Mouse (Mus musculus) intestine, embryonic 15.5 days (tissue): Measurements from ENCODE around the gene Setd3. TPM values are rescaled to one million over a fixed set of nuclear protein-coding genes. Genes with fewer than 3 reads are reported as not detected.

Experiments
- ATAC-seq: fragments of 200-750 bp; cut with Nextera tagmentation; 2 replicates; pipeline ENCODE4 v1.8.0; 2017; ENCODE audit warnings: moderate TSS enrichment, moderate library complexity
- H3K27ac ChIP-seq: fragments of 300-500 bp; sonication (generic); 2 replicates; pipeline ENCODE4 v1.5.1; 2015; ENCODE audit warnings: mild to moderate bottlenecking, inconsistent platforms
- H3K27me3 ChIP-seq: fragments of 300-500 bp; sonication (generic); replicated peaks from 2 replicates; pipeline ENCODE4 v1.6.1; 2015; ENCODE audit warnings: inconsistent platforms
- H3K36me3 ChIP-seq: fragments of 300-500 bp; sonication (generic); 2 replicates; pipeline ENCODE4 v1.6.1; 2015; ENCODE audit warnings: inconsistent platforms
- H3K4me1 ChIP-seq: fragments of 300-500 bp; sonication (generic); replicated peaks from 2 replicates; pipeline ENCODE4 v1.6.1; 2015; ENCODE audit warnings: inconsistent platforms
- H3K4me2 ChIP-seq: fragments of 300-500 bp; sonication (generic); replicated peaks from 2 replicates; pipeline ENCODE4 v1.6.1; 2015; ENCODE audit warnings: mild to moderate bottlenecking, inconsistent platforms
- H3K4me3 ChIP-seq: fragments of 300-500 bp; sonication (generic); replicated peaks from 2 replicates; pipeline ENCODE4 v1.5.1; 2015; ENCODE audit warnings: inconsistent platforms
- H3K9ac ChIP-seq: fragments of 300-500 bp; sonication (generic); 2 replicates; pipeline ENCODE4 v1.6.1; 2015; ENCODE audit warnings: inconsistent platforms
- H3K9me3 ChIP-seq: fragments of 300-500 bp; sonication (generic); 2 replicates; pipeline ENCODE4 v1.6.1; 2016; ENCODE audit warnings: inconsistent platforms
- WGBS: fragments of 180-500 bp; shearing (Covaris S2); methylation state at CpG from one replicate; pipeline ENCODE4 v1.1.7; 2015; 5-methylcytosine and 5-hydroxymethylcytosine counted together
- polyA plus RNA-seq: library from polyadenylated mRNA; unstranded; fragments of >200 nt; fragmentation: Nextera tagmentation; extraction: Ambion mirVana; gene quantifications from 2 replicates; pipeline ENCODE4 v1.2.1, GENCODE M21; 2015

The Setd3 gene
- polyA plus RNA-seq = 91.7 and 97.9 TPM in 2 replicates

- H3K27me3 ChIP-seq = no peaks in the 10 kb centered on the region
- H3K4me1 ChIP-seq = peaks cover 18% of the 10 kb centered on the region
- ATAC-seq = no peak
- 0% methylated on average over 4 of the region's 9 CpGs for WGBS
- peak within 1 kb of the TSS; percentile 70 for H3K4me2 ChIP-seq
- peak within 1 kb of the TSS; percentile 82 for H3K9ac ChIP-seq
- H3K9me3 ChIP-seq = no peaks in the 10 kb centered on the region
- H3K4me3 ChIP-seq = peak within 1 kb of the TSS; percentile 75
- 0 out of 2 replicates have a peak, but pooled peaks cover 8% of the 10 kb centered on the region for H3K36me3 ChIP-seq
- peak within 1 kb of the TSS; percentile 89 for H3K27ac ChIP-seq
Measured at GRCm38 (mm10) chr12:108179246-108179320, at the start of gene Setd3. Setd3 (minus strand) TSS chr12:108179314.

- H3K27ac ChIP-seq = no peak overlapping the region
- H3K9ac ChIP-seq = no peak overlapping the region
- H3K9me3 ChIP-seq = no peaks in the 10 kb centered on the region
- no peaks in the 10 kb centered on the region for H3K27me3 ChIP-seq
- WGBS = 80% methylated on average over 16 of the region's 16 CpGs
- H3K4me2 ChIP-seq = no peak overlapping the region
- ATAC-seq = no peak
- H3K4me3 ChIP-seq = no peak overlapping the region
- no peaks in the 10 kb centered on the region for H3K36me3 ChIP-seq
- H3K4me1 ChIP-seq = peaks cover 31% of the 10 kb centered on the region
Measured at GRCm38 (mm10) chr12:108227527-108227926, 48.4 kb upstream of the Setd3 start.

GRCm38 (mm10) chr12:108226941-108227340 is 47.8 kb upstream of the Setd3 start:
- H3K27ac ChIP-seq = no peak overlapping the region
- ATAC-seq = no peak
- H3K27me3 ChIP-seq = no peaks in the 10 kb centered on the region
- no peak overlapping the region for H3K4me3 ChIP-seq
- no peak overlapping the region for H3K4me2 ChIP-seq
- WGBS = 84% methylated on average over 12 of the region's 12 CpGs
- H3K9ac ChIP-seq = no peak overlapping the region
- no peaks in the 10 kb centered on the region for H3K36me3 ChIP-seq
- peaks cover 28% of the 10 kb centered on the region for H3K4me1 ChIP-seq
- H3K9me3 ChIP-seq = no peaks in the 10 kb centered on the region

- peaks cover 26% of the 10 kb centered on the region for H3K4me1 ChIP-seq
Measured at GRCm38 (mm10) chr12:108226216-108226615, 47.1 kb upstream of the Setd3 start.

DNA sequence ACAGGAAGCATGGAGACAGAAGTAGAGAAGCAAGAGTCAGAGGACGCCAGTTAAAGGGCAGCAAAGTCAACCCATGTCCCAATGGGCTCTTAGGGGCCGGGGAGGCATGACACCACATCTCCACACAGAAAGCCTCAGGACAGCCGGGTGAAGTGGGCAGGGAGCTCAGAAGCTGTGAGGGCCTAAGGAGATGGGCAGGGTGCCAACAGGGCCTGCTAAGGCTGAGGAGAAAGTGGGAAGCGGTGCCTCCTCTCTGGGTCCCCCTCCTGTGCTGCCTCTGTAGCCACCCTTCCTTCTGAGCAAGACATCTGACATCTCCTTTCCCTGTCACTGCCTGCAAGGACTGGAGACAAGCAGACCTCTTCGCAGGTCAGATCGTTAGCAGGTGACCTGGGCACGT is 46.7 kb upstream of the Setd3 start:
- Histone ChIP-seq H3K27me3 (no peaks in the 10 kb centered on the region), H3K9me3 (no peaks in the 10 kb centered on the region), H3K9ac (no peak overlapping the region; the same call in 1 of the 2 replicates), H3K4me2 (no peak overlapping the region), H3K4me3 (no peak overlapping the region), H3K4me1 (peaks cover 27% of the 10 kb centered on the region), H3K27ac (no peak overlapping the region), H3K36me3 (no peaks in the 10 kb centered on the region)
- no peak for ATAC-seq
- 79% methylated on average over 7 of the region's 7 CpGs for WGBS

More at GRCm38 (mm10) chr12:108226216-108226615, 47.1 kb upstream of the Setd3 start:
- WGBS = 79% methylated on average over 13 of the region's 13 CpGs
- Histone ChIP-seq H3K36me3 (no peaks in the 10 kb centered on the region), H3K27me3 (no peaks in the 10 kb centered on the region), H3K9me3 (no peaks in the 10 kb centered on the region), H3K4me3 (no peak overlapping the region), H3K27ac (no peak overlapping the region), H3K4me2 (no peak overlapping the region), H3K9ac (no peak overlapping the region)
- no peak for ATAC-seq

DNA sequence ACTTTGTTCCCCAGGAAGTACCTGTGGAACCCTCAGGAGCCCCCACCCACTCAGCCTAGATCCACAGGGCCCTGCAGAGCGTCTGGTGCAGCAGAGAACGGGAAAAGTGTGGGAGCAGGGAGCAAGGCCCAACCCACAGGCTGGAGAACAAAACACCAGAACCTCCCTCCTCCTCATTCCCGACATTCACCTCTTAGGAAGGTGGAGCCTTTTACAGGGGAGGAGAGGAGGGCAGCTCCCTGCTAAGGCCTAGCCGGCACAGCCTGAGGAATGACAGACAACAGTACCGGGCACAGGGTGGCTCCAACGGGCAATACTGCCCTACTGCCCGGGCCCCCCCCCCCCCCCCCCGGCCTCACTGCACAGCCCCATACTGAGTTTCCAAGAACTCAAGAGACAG is 44.2 kb upstream of the Setd3 start:
- peaks cover 49% of the 10 kb centered on the region for H3K4me1 ChIP-seq
- H3K9me3 ChIP-seq = no peaks in the 10 kb centered on the region
- 38% methylated on average over 8 of the region's 8 CpGs for WGBS

DNA sequence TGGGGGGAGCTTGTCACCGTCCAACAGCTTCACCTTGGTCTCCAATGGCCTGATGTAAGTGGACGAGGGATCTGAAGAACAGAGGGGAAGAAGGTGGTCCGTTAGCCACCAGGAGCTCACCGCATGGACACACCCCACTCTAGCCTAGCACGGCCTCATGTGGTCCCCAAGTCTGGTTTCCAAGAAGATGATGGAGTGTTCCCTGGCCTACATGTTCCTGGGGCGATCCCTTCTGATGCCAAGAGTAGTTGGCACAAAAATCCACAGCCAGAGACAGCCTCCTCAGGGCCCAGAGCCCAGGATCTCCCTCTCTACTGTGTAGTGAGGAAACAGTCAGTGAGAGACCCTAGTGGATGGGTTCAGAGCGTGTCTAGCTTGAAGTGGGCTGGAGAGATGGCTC is 42.6 kb upstream of the Setd3 start:
- H3K9ac ChIP-seq = no peak overlapping the region
- no peak overlapping the region for H3K27ac ChIP-seq
- peaks cover 52% of the 10 kb centered on the region for H3K4me1 ChIP-seq
- H3K27me3 ChIP-seq = no peaks in the 10 kb centered on the region
- ATAC-seq = no peak
- no peaks in the 10 kb centered on the region for H3K9me3 ChIP-seq
- no peaks in the 10 kb centered on the region for H3K36me3 ChIP-seq
- 89% methylated on average over 7 of the region's 7 CpGs for WGBS
- H3K4me3 ChIP-seq = no peak overlapping the region
- H3K4me2 ChIP-seq = no peak overlapping the region

More for the DNA sequence above, 44.2 kb upstream of the Setd3 start:
- no peaks in the 10 kb centered on the region for H3K27me3 ChIP-seq
- H3K9ac ChIP-seq = no peak overlapping the region
- no peaks in the 10 kb centered on the region for H3K36me3 ChIP-seq
- 0 out of 2 replicates have a peak, but pooled peaks have one; percentile 21 for ATAC-seq
- no peak overlapping the region for H3K4me3 ChIP-seq
- H3K27ac ChIP-seq = peak overlapping the region; percentile 27; the same call in 1 of the 2 replicates
- no peak overlapping the region for H3K4me2 ChIP-seq

- Histone ChIP-seq H3K27ac (no peak overlapping the region), H3K9ac (no peak overlapping the region), H3K9me3 (no peaks in the 10 kb centered on the region), H3K4me2 (no peak overlapping the region), H3K36me3 (no peaks in the 10 kb centered on the region), H3K4me3 (no peak overlapping the region), H3K27me3 (no peaks in the 10 kb centered on the region), H3K4me1 (peaks cover 52% of the 10 kb centered on the region)
- 53% methylated on average over 10 of the region's 10 CpGs for WGBS
- no peak for ATAC-seq
Measured at GRCm38 (mm10) chr12:108221206-108221605, 42.1 kb upstream of the Setd3 start.

GRCm38 (mm10) chr12:108220621-108221020 is 41.5 kb upstream of the Setd3 start:
- peaks cover 46% of the 10 kb centered on the region for H3K4me1 ChIP-seq
- H3K27me3 ChIP-seq = no peaks in the 10 kb centered on the region
- H3K36me3 ChIP-seq = no peaks in the 10 kb centered on the region
- 74% methylated on average over 12 of the region's 12 CpGs for WGBS
- no peaks in the 10 kb centered on the region for H3K9me3 ChIP-seq
- no peak overlapping the region for H3K4me2 ChIP-seq
- no peak overlapping the region for H3K27ac ChIP-seq
- H3K4me3 ChIP-seq = no peak overlapping the region
- ATAC-seq = no peak
- H3K9ac ChIP-seq = no peak overlapping the region

GRCm38 (mm10) chr12:108219825-108220616 is 40.9 kb upstream of the Setd3 start:
- Histone ChIP-seq H3K9ac (no peak overlapping the region; the same call in 1 of the 2 replicates), H3K4me2 (peak overlapping the region; percentile 11; the same call in 1 of the 2 replicates), H3K27ac (peak overlapping the region; percentile 56; the same call in 1 of the 2 replicates), H3K9me3 (no peaks in the 10 kb centered on the region), H3K27me3 (no peaks in the 10 kb centered on the region), H3K4me3 (no peak overlapping the region), H3K36me3 (no peaks in the 10 kb centered on the region), H3K4me1 (peaks cover 43% of the 10 kb centered on the region)
- ATAC-seq = no peak
- 68% methylated on average over 21 of the region's 21 CpGs for WGBS

- WGBS = 35% methylated on average over 15 of the region's 15 CpGs
- no peaks in the 10 kb centered on the region for H3K9me3 ChIP-seq
- no peak overlapping the region for H3K4me2 ChIP-seq
- H3K27ac ChIP-seq = peak overlapping the region; percentile 56; the same call in 1 of the 2 replicates
- no peaks in the 10 kb centered on the region for H3K27me3 ChIP-seq
- no peak overlapping the region for H3K9ac ChIP-seq
- H3K4me3 ChIP-seq = no peak overlapping the region
- no peaks in the 10 kb centered on the region for H3K36me3 ChIP-seq
- peaks cover 41% of the 10 kb centered on the region for H3K4me1 ChIP-seq
- ATAC-seq = no peak
Measured at GRCm38 (mm10) chr12:108219163-108219562, 40.0 kb upstream of the Setd3 start.

DNA sequence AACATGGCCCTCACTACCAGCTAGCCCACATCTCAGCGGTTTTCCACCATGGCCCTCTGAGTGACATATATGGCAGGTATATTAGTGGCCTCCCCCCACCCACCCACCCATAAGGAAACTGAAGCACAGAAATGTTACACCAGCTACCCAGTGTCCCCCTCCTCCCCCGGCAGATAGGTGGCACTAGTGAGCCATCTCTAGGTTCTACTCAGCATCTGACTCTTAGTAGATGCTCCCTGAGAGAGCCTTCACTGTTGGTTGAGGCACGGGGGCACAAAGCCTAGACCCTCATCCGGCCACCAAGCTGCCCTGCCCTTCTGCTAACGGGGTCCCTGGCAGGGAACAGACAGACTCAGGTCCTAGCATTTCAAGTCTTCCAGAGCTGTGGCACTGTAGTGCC is 38.5 kb upstream of the Setd3 start:
- peak; percentile 29; the same call in 1 of the 2 replicates for ATAC-seq
- no peaks in the 10 kb centered on the region for H3K36me3 ChIP-seq
- H3K9me3 ChIP-seq = no peaks in the 10 kb centered on the region
- no peak overlapping the region for H3K27ac ChIP-seq
- H3K4me1 ChIP-seq = peaks cover 41% of the 10 kb centered on the region
- 61% methylated on average over 5 of the region's 5 CpGs for WGBS
- no peak overlapping the region for H3K4me3 ChIP-seq
- no peaks in the 10 kb centered on the region for H3K27me3 ChIP-seq
- no peak overlapping the region for H3K9ac ChIP-seq
- no peak overlapping the region for H3K4me2 ChIP-seq
